Mouse (Mus musculus) megakaryocyte, embryonic 14.5 days (primary cell): Measurements from ENCODE around the gene Fam160b1.

ENCODE experiments used
- FLI1 ChIP-seq: IDR thresholded peaks from 2 replicates; pipeline ENCODE4 v1.6.1; 2012; ENCODE audit warnings: low read length, inconsistent platforms, mixed read lengths
- GATA1 ChIP-seq: IDR thresholded peaks from 3 replicates; pipeline ENCODE4 v1.6.1; 2012; ENCODE audit warnings: mixed read lengths, low read length, inconsistent platforms, borderline replicate concordance

DNA sequence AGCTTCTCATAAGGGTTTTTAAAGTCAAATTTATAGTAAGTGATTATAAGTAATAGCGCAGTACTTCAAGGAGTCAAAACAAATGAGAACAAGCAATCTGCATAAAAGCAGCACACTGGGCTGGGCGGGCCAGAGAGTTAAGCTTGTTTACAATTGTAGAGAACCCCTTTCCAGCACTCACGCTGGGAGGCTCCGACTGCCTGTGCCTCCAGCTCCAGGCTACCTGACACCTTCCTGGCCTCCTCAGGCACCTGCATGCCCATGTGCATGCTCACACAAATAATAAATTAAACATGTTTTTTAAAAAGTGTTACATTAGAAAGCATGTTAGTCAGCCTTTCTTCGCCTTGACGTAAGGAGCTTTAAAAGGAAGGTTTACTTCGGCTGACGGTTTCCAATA is 25.3 kb upstream of the Fam160b1 start:
- TF ChIP-seq GATA1 (no peak), FLI1 (no peak)
